Mouse (Mus musculus) effector memory CD4-positive, alpha-beta T cell, adult 7 months (primary cell): ENCODE data around the gene Vdr. TPM values are rescaled to one million over a fixed set of nuclear protein-coding genes. Genes with fewer than 3 reads are reported as not detected.

ENCODE experiments used
- polyA plus RNA-seq: library from polyadenylated mRNA; unstranded; fragments of 100-300 nt; shearing (Covaris generic); gene quantifications from one replicate; pipeline ENCODE4 v1.2.1, GENCODE M21; 2017

The Vdr gene
- 0.20 TPM for polyA plus RNA-seq

DNA sequence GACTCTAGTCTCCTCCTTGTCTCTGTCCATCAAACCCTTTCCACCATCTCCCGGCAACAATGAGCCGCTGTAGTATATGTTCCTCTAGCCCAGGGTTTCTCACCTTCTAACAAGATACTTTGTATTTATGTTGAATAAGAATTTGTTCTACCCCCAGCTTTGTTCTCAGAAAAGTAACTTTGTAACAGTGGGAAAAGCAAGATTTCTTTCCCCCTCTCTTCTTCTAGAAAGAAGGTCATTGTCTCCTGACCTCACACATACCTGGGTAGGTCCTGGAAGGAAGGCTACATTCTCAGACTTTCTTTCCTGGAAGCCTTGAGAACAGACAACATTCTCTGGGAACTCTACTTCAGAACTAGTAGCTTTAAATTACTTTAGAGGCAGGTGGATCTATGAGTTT lies at the start of gene Vdr:
Gene Vdr (minus strand): TSS at position 101 of the 400 bp plus-strand sequence.

DNA sequence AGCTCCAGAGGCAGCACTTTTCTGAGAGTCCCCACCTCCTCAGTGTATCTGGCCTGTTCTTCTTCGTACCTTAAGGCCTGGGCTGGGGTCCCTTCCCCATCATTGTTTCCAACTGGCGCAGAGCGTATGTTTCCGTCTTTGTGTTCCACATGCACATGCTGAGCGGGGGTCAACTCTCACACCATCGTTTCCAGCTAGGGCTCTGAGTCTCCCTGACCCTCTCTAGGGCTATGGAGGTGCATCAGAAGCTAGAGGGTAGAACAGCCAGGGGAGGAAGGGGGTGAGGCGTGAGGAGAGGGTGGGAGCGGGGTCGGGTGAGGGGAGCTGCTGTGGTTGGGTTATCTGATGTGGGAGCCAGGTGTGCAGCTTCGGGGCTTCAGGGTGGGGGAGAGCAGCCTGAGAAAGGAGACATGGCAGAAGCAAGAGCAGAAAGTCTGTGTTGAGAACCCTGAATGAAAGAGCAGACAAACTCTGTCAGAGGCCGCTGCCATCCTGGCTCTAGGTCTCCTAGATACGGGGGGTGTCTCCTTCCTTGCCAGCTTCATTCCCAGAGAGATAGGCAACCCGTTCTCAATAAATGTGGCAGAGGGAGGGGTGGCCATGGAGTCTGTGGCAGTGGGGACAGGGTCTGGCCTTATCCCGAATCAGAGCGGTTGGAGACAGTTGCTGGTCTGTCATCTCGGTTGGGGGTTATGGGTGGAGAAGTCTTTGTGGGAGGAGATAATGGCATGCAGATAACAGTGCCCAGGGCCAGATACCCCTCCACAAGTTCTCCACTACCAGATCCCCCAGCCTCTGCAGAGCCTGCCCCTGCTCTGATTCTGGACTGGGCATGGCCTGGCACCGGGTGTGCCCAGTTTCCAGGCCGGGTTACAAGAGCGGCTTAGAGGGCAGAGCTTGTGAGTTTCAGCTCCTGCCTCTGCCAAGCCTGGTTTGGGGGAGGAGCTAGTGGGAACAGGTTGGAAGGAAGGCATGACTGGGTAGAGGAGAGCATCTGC lies 66.1 kb downstream of the Vdr start, which contains the start of gene Hdac7:
Gene Hdac7 (minus strand): TSS at position 466 of the 998 bp plus-strand sequence.

Other genes with a start within 250 kb of the Vdr start
- gene Rpap3, start 204.8 kb downstream of the Vdr start, polyA plus RNA-seq, result 32.1 TPM
- gene Endou, start 179.3 kb downstream of the Vdr start, polyA plus RNA-seq, result not detected
- gene Rapgef3, start 142.7 kb downstream of the Vdr start, polyA plus RNA-seq, result 2.2 TPM
- gene Slc48a1, start 132.1 kb downstream of the Vdr start, polyA plus RNA-seq, result 37.0 TPM
- gene Hdac7, start 66.1 kb downstream of the Vdr start, polyA plus RNA-seq, result 43.6 TPM
- 11.9 TPM for gene Tmem106c, start 53.6 kb upstream of the Vdr start, polyA plus RNA-seq
- 0.29 TPM for gene Col2a1, start 94.1 kb upstream of the Vdr start, polyA plus RNA-seq
- gene Pfkm, start 182.0 kb upstream of the Vdr start, polyA plus RNA-seq, result 5.5 TPM
- gene Senp1, start 183.1 kb upstream of the Vdr start, polyA plus RNA-seq, result 37.6 TPM